Mouse (Mus musculus): ENCODE measurements at regions not wholly inside any gene's neighbourhood (a gene's known extent, or its start where the extent isn't known, plus 50 kb on each side); places are given as distances from the start of the nearest gene placed in this dataset.

DNA sequence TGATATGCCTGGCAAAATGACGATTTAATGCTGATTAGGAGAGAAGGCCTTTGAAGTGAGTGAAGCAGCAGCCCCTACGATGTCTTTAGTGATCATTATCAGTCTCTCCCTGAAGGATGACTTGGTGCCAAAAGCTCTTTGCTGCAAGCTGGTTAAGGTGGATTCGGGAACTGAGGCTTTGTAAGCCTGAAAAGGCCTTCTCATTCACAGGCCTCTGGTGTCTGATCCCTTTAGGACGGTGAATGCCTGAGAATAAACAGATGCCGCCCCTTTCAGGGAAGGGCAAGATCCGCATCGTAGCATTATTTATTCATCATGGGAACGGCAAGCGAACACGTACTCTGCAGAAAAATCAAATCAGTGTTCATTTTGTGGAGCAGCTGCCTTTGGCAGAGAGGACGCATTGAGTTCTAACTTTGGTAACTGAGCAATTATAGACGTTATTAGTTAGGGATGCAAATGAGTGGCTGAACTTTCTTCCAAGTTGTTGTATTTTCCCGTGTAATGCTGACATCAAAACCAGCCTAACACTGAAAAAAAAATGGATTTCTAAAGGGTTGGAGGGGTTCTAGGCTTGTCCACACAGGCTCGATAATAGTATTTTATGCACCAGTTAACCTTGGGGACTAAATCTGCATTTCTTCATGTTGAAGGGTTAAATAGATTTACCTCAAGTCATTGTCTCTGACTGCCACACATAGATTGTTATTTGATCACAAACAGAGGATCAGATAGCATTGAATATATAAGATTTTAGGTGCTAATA lies 156.2 kb downstream of the Fbxo8 start:
- no peak overlapping the region for H3K4me2 ChIP-seq (ENCODE audit: low read depth, low read length)
- no peak overlapping the region for H3K9ac ChIP-seq (replicated peaks; ENCODE audit: low read depth, low read length)
- 39% methylated on average over 14 of the region's 14 CpGs for WGBS

DNA sequence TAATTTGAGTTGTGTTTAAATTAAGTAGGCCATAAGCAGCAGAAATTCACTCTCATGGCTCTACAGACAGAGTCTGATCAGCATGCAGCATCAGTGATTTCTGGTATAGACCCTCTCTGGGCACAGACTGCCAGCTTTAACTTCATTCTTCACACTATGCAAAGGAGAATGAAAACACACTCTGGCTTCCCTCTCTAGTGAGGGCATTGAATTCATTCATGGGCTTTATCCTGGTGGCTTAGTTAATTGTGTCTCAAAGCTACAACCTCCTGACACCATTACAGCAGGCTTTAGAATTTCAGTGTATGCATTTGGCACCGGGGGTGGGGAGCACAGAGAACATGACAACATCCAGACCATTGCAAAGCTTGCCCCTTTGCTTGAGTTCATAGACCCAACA lies 169.1 kb downstream of the Fbxo8 start:
- H3K36me3 ChIP-seq (replicated peaks; ENCODE audit: control insufficient read depth, insufficient read depth, low read length), result no peaks in the 10 kb centered on the region
- no peaks in the 10 kb centered on the region for H3K9me3 ChIP-seq (replicated peaks; ENCODE audit: control insufficient read depth, low read length)
- TF ChIP-seq EP300 (IDR thresholded peaks at IDR 0.05; ENCODE audit: low read depth), result no peak
- no peak for TF ChIP-seq CTCF (IDR thresholded peaks at IDR 0.05; ENCODE audit: low read depth)
- ATAC-seq (ENCODE audit: insufficient read depth, low read depth) (no peak), DNase-seq (ENCODE audit: low spot score) (no peak)
- no peak overlapping the region for H3K9ac ChIP-seq (replicated peaks; ENCODE audit: low read depth, low read length)
- H3K27ac ChIP-seq (ENCODE audit: low read depth), result no peak overlapping the region
- H3K4me2 ChIP-seq (ENCODE audit: low read depth, low read length), result no peak overlapping the region
- H3K4me3 ChIP-seq (ENCODE audit: low read depth, low read length), result no peak overlapping the region
- no peaks in the 10 kb centered on the region for H3K4me1 ChIP-seq (ENCODE audit: control insufficient read depth, insufficient read depth)
- 67% methylated on average over 1 of the region's 1 CpGs for WGBS
- no peaks in the 10 kb centered on the region for H3K27me3 ChIP-seq (ENCODE audit: control insufficient read depth, insufficient read depth, low read length)

More for the DNA sequence above, 156.2 kb downstream of the Fbxo8 start:
- DNase-seq (ENCODE audit: low spot score), result no peak
- Histone ChIP-seq H3K27ac (ENCODE audit: low read depth) (no peak overlapping the region), H3K4me3 (ENCODE audit: low read depth, low read length) (no peak overlapping the region), H3K27me3 (ENCODE audit: control insufficient read depth, insufficient read depth, low read length) (no peaks in the 10 kb centered on the region), H3K36me3 (replicated peaks; ENCODE audit: control insufficient read depth, insufficient read depth, low read length) (no peaks in the 10 kb centered on the region), H3K9me3 (replicated peaks; ENCODE audit: control insufficient read depth, low read length) (no peaks in the 10 kb centered on the region), H3K4me1 (ENCODE audit: control insufficient read depth, insufficient read depth) (no peaks in the 10 kb centered on the region)
- no peak for ATAC-seq (ENCODE audit: insufficient read depth, low read depth)
- no peak for TF ChIP-seq EP300 (IDR thresholded peaks at IDR 0.05; ENCODE audit: low read depth)
- no peak for TF ChIP-seq CTCF (IDR thresholded peaks at IDR 0.05; ENCODE audit: low read depth)

DNA sequence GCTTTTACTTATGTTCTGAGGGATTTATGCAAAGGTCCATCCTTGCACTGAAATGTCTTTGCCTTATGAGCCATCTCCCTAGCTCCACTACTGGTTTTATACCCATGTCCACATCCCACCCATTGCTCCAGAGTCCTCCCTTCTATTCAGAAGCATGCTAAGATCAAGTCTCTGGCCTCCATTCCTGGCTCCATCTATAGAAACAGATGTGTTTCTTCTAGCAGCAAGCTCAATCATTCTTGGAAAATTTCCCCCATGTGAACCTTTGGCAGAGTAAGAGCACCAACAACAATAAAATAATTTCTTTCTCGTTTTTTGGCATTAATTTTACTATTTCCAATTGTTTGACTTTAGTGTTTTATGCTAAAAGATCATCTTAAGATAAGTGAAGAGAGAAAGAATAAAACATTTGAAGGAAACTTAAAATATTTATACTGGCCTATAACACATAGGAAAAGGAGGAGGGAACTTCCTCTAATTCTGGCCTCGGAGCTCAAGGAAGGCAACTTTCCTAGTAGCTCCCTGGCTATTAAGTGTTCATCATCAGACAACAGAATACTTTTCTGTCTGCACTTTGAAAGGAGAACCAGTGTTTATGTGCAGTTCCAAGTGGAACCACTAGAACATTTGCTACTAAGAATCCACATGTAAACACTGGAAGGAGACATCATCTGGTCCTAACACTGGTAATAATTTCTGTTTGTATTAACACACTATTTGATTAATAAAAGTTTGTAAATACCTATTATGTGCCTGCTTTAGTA lies 171.8 kb downstream of the Fbxo8 start:
- Histone ChIP-seq H3K36me3 (replicated peaks; ENCODE audit: control insufficient read depth, insufficient read depth, low read length) (no peaks in the 10 kb centered on the region), H3K9ac (replicated peaks; ENCODE audit: low read depth, low read length) (no peak overlapping the region), H3K4me1 (ENCODE audit: control insufficient read depth, insufficient read depth) (no peaks in the 10 kb centered on the region), H3K27me3 (ENCODE audit: control insufficient read depth, insufficient read depth, low read length) (no peaks in the 10 kb centered on the region), H3K4me3 (ENCODE audit: low read depth, low read length) (no peak overlapping the region), H3K9me3 (replicated peaks; ENCODE audit: control insufficient read depth, low read length) (no peaks in the 10 kb centered on the region), H3K4me2 (ENCODE audit: low read depth, low read length) (no peak overlapping the region), H3K27ac (ENCODE audit: low read depth) (no peak overlapping the region)
- no peak for TF ChIP-seq EP300 (IDR thresholded peaks at IDR 0.05; ENCODE audit: low read depth)
- no peak for TF ChIP-seq CTCF (IDR thresholded peaks at IDR 0.05; ENCODE audit: low read depth)
- DNase-seq (ENCODE audit: low spot score) (peak; percentile 8), ATAC-seq (ENCODE audit: insufficient read depth, low read depth) (no peak)
- 36% methylated on average over 2 of the region's 2 CpGs for WGBS

DNA sequence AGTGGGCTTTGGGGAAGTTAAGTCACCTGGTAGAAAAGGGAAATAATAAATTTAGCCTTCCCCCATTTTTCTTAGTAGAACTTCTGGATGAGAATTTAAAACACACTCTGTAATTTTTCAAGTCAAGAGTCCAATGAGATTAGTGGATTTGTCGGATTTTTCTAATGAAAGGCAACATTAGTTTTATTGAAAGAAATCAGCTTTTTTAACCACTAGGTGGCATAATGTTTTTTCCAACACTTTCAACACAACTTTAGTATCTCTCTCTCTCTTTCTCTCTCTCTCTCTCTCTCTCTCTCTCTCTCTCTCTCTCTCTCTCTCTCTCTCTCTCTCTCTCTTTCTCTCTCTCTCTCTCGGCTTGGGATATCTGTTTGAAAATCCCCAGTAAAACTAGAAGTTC lies 173.7 kb downstream of the Fbxo8 start:
- ATAC-seq (ENCODE audit: insufficient read depth, low read depth), result no peak
- 0 out of 2 replicates have a peak, but pooled peaks have one; percentile 17 for TF ChIP-seq CTCF (IDR thresholded peaks at IDR 0.05; ENCODE audit: low read depth)
- TF ChIP-seq EP300 (IDR thresholded peaks at IDR 0.05; ENCODE audit: low read depth), result no peak
- whole genome bisulfite sequencing, result 54% methylated on average over 2 of the region's 2 CpGs

GRCm38 (mm10) chr8:56733318-56733717 lies 182.4 kb downstream of the Fbxo8 start:
- Histone ChIP-seq H3K36me3 (replicated peaks; ENCODE audit: control insufficient read depth, insufficient read depth, low read length) (no peaks in the 10 kb centered on the region), H3K9me3 (replicated peaks; ENCODE audit: control insufficient read depth, low read length) (no peaks in the 10 kb centered on the region), H3K4me2 (ENCODE audit: low read depth, low read length) (no peak overlapping the region), H3K4me3 (ENCODE audit: low read depth, low read length) (no peak overlapping the region), H3K27me3 (ENCODE audit: control insufficient read depth, insufficient read depth, low read length) (no peaks in the 10 kb centered on the region), H3K9ac (replicated peaks; ENCODE audit: low read depth, low read length) (no peak overlapping the region), H3K27ac (ENCODE audit: low read depth) (no peak overlapping the region), H3K4me1 (ENCODE audit: control insufficient read depth, insufficient read depth) (no peaks in the 10 kb centered on the region)
- DNase-seq (ENCODE audit: low spot score) (no peak), ATAC-seq (ENCODE audit: insufficient read depth, low read depth) (no peak)
- TF ChIP-seq CTCF (IDR thresholded peaks at IDR 0.05; ENCODE audit: low read depth) (no peak), EP300 (IDR thresholded peaks at IDR 0.05; ENCODE audit: low read depth) (no peak)
- 66% methylated on average over 6 of the region's 6 CpGs for WGBS

More for the DNA sequence above, 173.7 kb downstream of the Fbxo8 start:
- H3K4me3 ChIP-seq (ENCODE audit: low read depth, low read length), result no peak overlapping the region
- no peak overlapping the region for H3K4me2 ChIP-seq (ENCODE audit: low read depth, low read length)
- no peaks in the 10 kb centered on the region for H3K27me3 ChIP-seq (ENCODE audit: control insufficient read depth, insufficient read depth, low read length)
- H3K27ac ChIP-seq (ENCODE audit: low read depth), result no peak overlapping the region
- no peaks in the 10 kb centered on the region for H3K36me3 ChIP-seq (replicated peaks; ENCODE audit: control insufficient read depth, insufficient read depth, low read length)
- H3K9me3 ChIP-seq (replicated peaks; ENCODE audit: control insufficient read depth, low read length), result no peaks in the 10 kb centered on the region
- DNase-seq (ENCODE audit: low spot score), result no peak
- H3K4me1 ChIP-seq (ENCODE audit: control insufficient read depth, insufficient read depth), result no peaks in the 10 kb centered on the region
- H3K9ac ChIP-seq (replicated peaks; ENCODE audit: low read depth, low read length), result no peak overlapping the region

All from heart, postnatal 0 days (tissue).